Mouse (Mus musculus): ENCODE data around the gene Slc25a39.
"Not testable (repeated sequence)": the region's sequence is repeated elsewhere in the genome, so short reads cannot be mapped to it uniquely, and the experiment has no call there.

Gene Slc25a39

GRCm38 (mm10) chr11:102375196-102376173 lies 32.3 kb downstream of the Slc25a39 start:
- CTCF ChIA-PET, result no interaction called here

- CTCF ChIA-PET, result no interaction called here
Observed at GRCm38 (mm10) chr11:102374108-102374725, 33.5 kb downstream of the Slc25a39 start.

DNA sequence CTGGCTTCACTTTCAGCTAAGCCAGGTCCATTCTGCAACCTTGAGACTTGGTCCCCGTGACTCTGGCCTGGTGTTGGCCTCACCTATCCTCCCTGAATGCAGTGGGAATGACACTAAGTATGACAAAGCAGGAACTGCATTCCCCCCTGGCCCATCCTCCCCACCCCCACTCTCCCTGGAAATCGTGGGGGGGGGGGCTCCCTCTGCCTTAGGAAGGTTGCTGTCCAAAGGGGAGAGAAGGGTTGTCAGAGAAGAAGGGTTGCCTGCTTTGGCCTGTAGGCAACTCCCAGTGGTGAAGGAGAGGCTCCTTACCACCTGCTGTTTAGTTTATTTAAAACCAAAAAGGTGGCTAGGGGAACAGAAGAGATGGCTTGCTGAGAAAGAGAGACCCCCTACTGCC lies 34.1 kb downstream of the Slc25a39 start:
- CTCF ChIA-PET, result no interaction called here

DNA sequence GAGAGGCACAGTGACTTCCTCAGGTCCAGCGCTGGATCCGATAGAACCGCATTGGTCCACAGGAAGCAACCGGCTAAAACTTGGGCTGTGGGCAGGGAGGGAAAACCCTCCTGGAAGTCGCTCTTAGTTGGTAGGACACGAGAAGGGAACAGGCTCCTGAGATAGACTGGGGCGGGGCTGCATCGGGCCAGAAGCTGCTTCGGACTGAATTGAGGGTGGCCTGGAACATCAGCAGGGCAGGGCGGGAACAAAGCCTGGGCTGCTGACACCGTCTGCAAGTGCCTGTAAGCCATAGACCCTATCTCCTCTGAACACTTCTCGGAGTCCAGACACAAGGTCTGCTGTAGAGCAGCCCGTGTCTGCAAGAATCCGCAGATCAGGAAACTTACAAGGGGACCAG lies 34.8 kb downstream of the Slc25a39 start:
- CTCF ChIA-PET, result no interaction called here

DNA sequence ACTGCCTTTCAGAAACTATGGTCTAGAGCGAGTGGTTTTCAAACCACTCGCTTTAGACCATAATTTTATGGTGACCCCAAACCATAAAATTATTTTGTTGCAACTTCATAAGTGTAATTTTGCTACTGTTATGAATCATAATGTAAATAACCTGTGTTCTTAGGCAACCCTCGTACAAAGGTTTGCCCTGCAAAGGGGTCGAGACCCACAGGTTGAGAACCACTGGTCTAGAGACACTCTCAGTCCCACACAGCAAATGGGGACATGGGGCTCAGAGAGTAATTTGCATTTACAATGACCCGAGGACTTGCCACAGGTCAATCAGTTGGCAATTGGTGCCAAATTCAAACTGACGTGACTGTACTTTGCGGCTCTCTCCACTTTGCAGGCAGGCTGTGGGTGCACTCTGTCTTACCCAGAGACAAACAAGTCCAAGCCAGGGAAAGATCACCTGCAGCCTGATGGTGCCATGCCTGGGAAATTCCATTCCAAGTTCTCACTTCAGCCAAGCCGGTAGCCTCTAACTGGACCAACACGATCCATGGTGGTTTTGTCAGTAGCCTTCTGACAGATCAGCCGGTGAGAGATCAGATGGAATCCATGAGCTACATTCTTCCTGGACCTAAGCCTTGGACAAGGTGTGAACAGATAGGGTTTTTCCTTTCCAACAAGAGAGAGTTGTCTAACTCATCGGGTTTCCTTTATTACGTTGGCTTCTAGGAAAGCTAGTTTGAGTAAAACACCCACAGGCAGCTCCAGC lies 35.6 kb downstream of the Slc25a39 start:
- CTCF ChIA-PET, result no interaction called here

DNA sequence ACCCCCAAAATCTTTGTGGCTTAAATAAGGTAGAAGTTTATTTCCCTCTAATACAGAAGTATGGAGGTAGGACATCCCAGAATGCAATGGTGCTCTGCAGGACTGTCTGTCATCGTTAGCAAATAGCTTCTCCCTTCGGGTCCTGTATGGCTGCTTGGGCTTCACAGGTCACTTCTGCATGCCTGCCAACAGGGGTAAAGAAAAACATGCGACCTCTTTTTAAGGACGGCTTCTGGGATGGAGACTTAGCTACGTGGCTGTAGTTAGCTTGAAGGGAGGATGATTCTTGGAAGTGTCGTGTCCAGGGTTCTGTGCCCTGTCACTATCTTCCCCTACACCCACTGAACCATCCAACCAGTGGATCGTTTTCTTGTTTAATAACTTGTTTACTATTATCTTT lies 37.5 kb downstream of the Slc25a39 start:
- CTCF ChIA-PET, result no interaction called here

DNA sequence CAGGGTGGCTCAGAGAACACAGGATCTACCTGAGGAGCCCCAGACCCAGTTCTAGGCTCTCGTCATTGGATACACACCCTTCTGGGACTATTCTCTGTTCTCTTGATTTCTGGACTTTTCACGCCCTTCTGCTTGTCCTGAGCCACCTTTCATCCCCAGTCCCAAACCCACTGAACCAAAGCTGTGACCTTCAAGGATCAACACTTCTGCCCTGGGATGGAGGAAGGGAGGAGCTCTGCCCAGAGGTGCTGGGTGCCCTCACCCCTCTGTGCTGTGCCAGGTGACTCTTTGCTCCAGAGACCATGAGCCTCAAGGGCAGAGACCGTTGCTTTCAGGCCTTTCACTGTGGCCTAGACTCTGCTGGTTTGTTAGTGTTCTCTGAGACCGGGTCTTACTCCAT lies 38.5 kb downstream of the Slc25a39 start:
- CTCF ChIA-PET, result no interaction called here

GRCm38 (mm10) chr11:102368347-102368746 lies 39.4 kb downstream of the Slc25a39 start:
- CTCF ChIA-PET, result no interaction called here

DNA sequence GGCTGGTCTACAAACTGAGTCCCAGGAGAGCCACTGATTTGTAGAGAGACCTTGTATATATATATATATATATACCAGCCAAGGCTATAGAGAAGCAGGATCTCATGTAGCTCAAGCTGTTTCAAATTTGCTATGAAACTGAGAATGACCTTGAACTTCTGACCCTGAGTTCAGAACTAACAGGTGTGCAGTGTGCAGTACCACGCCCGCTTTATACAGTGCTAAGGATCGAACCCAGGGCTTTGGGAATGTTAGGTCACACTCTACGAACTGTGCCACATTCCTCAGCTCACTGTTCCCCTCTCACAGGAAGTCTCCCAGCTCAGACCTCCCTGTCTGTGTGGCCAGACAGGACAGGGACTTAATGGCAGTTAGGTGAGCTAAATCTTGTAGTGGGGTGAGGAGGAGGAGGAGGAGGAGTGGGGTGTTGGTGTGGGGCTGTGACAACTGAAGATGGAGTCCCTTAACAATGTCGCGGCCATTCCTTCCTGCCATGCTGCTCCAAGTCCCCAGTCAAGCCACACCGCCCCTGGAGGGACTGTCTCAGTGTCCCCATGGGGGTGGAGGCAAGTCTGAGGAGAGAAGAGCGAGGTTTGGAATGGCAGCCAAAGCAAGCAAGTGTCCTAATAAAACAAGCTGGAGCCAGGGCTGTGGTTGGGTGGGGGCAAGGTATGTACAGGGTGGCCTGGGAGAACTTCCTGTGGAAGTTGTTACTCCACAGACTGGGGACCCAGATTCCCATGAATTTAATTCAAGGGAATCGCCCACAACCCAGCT lies 40.1 kb downstream of the Slc25a39 start:
- CTCF ChIA-PET, result no interaction called here

GRCm38 (mm10) chr11:102366103-102366502 lies 41.6 kb downstream of the Slc25a39 start, which contains the start of gene Slc4a1:
Slc4a1 (minus strand) TSS chr11:102366203.
- CTCF ChIA-PET, result not testable (repeated sequence)

DNA sequence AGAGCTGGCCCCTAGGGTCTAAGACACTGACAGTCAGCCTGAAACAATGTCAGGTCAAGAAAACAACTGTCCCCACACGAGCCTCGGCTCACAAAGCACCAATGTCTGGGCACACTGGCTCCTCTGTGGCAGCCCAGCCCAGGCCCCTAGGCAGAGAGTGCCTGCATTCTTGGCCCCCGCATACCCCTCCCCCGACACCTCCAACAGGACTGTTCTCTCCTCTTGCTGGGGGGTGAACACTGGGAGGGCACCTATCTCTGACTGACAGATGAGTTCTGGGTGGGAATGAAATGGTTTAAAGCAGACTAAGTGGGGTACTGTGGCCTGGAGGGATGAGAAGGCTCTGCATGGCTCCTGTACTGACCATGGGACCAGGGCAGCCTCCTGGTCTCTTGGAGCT lies 42.0 kb downstream of the Slc25a39 start:
- CTCF ChIA-PET, result no interaction called here

DNA sequence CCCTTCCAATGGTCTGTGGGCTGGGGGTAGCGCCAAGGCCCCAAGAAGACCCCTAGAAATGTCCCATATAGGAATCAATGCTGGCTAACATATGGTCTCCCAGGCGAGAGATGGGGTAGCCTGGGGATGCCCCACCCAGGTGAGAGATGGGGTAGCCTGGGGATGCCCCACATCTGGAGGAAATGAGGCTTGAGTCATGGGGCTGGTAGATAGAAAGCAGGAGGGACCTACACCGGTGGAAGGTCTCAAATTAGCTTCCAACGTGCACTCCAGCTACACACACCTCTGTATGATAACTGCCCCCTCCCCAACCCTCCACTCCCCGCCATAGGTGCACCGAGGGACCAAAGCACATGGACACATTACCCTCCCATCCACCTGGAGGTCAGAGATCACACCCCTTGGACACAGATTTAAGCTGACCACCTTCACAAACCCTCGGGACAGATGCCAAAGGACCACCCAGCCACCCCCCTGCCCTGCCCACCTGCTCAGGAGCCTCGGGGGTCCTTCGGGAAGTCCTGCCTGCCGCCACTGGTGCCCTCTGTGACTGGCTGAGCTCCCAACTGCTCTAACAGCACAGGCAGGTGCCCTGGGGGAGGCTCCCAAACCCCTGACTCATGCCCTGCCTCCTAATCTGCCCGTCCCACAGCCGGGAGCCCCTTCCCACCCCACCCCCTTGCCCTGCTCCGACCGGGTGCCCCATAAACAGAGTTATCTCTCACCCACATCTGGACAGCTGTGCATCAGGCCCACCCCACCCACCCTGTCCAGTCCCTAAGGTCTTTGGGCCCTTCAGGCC lies 43.0 kb downstream of the Slc25a39 start:
- CTCF ChIA-PET, result no interaction called here

GRCm38 (mm10) chr11:102363623-102364022 lies 44.1 kb downstream of the Slc25a39 start:
- CTCF ChIA-PET, result no interaction called here

DNA sequence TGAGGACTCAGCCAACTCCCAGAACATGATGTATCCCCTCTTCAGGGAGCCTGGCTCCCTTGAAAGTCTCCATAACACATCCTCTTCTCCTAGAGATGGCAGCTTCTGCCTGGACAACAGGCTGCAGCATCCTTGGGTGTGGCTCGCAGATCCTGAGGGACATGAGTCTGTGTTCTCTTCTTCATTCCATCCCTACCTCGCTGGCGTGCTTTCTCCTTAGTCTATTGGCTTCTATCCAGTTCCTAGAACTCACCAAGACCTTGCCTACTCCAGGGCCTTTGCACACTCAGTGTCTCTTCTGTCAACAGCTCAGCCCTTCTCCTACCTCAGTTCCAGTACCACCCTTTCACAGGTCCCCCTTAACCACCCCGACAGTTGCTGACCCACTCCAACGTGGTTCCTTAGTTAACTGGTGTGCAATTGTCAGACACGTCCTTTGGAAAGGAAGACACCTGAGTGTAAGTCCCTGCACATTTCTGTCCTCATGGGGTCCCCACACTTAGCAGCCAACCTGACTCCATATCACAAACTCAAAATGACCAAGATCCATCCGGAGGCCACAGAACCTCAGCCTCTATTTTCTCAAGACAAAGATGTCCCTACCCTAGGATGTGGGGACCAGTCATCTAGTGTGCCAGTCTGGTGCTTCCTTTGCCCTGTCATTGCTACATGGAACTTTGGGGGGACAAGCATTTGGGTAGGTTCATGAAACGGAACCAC lies 45.8 kb downstream of the Slc25a39 start:
- CTCF ChIA-PET, result no interaction called here

GRCm38 (mm10) chr11:102358365-102358764 lies 49.4 kb downstream of the Slc25a39 start:
- CTCF ChIA-PET, result no interaction called here

- CTCF ChIA-PET, result interaction anchor here (0.6 kb wide), 1 partner anchor 52 kb away, joined by 10 read pairs; no protein-coding TSS in a partner anchor
Observed at GRCm38 (mm10) chr11:102356636-102357350, 51.0 kb downstream of the Slc25a39 start.

GRCm38 (mm10) chr11:102356190-102356589 lies 51.6 kb downstream of the Slc25a39 start:
- CTCF ChIA-PET, result no interaction called here

GRCm38 (mm10) chr11:102355501-102355900 lies 52.2 kb downstream of the Slc25a39 start:
- CTCF ChIA-PET, result no interaction called here

- CTCF ChIA-PET, result no interaction called here
Observed at GRCm38 (mm10) chr11:102353021-102353431, 54.7 kb downstream of the Slc25a39 start.
